Mouse (Mus musculus): ENCODE data around the gene Epb41. TPM values are rescaled to one million over a fixed set of nuclear protein-coding genes. Genes with fewer than 3 reads are reported as not detected.

Gene Epb41
- polyA plus RNA-seq, 1 experiment from 2014 or later = 55.7 TPM

DNA sequence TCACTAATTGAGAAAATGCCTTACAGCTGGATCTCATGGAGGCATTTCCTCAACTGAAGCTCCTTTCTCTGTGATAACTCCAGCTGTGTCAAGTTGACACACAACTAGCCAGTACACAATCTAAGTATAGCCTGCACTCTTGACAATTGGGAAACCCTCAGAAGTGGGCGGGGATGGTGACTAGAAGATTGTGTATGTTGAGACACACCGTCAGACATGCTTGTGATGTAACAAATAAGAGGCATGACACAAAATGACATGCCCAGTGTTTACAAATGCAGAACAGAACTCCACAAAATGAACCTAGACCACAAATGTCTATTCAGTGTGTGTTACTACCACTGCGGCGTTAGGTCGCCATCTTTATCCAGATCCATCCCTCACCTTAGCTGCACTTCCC lies 178.0 kb downstream of the Epb41 start:
- H3K27me3 ChIP-seq (ENCODE audit: control insufficient read depth, insufficient read depth, low read length) = no peaks in the 10 kb centered on the region
- WGBS = 93% methylated on average over 5 of the region's 5 CpGs
- H3K36me3 ChIP-seq (ENCODE audit: control insufficient read depth, insufficient read depth, low read length) = peaks cover 42% of the 10 kb centered on the region
- no peak overlapping the region for H3K4me2 ChIP-seq (ENCODE audit: low read depth, low read length)
- H3K9ac ChIP-seq (ENCODE audit: low read length) = no peak overlapping the region
- H3K27ac ChIP-seq (ENCODE audit: low read length) = no peak overlapping the region
- no peaks in the 10 kb centered on the region for H3K4me1 ChIP-seq (ENCODE audit: control insufficient read depth, insufficient read depth, low read length)
- no peaks in the 10 kb centered on the region for H3K9me3 ChIP-seq (replicated peaks; ENCODE audit: control insufficient read depth, low read length)
- no peak for ATAC-seq (ENCODE audit: insufficient read depth, low FRiP score)
- H3K4me3 ChIP-seq (replicated peaks; ENCODE audit: low read length) = no peak overlapping the region

DNA sequence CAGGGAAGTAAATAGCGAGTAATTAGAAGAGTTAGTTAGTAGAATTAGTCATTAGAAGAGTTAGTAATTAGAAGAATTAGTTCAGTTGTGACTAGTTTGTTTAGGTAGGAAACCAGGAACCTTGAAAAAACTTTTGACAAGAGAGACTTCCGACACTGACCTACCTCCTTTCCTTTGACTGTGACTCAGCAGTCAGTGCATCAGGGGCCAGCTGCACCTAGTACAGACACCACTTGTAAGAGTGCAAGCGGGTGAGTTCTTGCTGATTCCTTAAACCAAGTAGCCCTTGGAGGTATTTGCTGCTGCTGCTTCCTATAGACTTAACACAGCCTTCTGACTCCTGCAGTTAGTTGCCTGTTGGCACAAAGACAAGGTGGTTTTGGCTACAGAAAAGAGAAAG lies 184.4 kb downstream of the Epb41 start:
- Histone ChIP-seq H3K9ac (ENCODE audit: low read length) (no peak overlapping the region), H3K27ac (ENCODE audit: low read length) (no peak overlapping the region), H3K4me1 (ENCODE audit: control insufficient read depth, insufficient read depth, low read length) (no peaks in the 10 kb centered on the region), H3K36me3 (ENCODE audit: control insufficient read depth, insufficient read depth, low read length) (peaks cover 9% of the 10 kb centered on the region; the same call in 1 of the 2 replicates), H3K4me3 (replicated peaks; ENCODE audit: low read length) (no peak overlapping the region), H3K9me3 (replicated peaks; ENCODE audit: control insufficient read depth, low read length) (no peaks in the 10 kb centered on the region), H3K4me2 (ENCODE audit: low read depth, low read length) (no peak overlapping the region), H3K27me3 (ENCODE audit: control insufficient read depth, insufficient read depth, low read length) (no peaks in the 10 kb centered on the region)
- WGBS = 92% methylated on average over 3 of the region's 3 CpGs
- ATAC-seq (ENCODE audit: insufficient read depth, low FRiP score) = no peak

DNA sequence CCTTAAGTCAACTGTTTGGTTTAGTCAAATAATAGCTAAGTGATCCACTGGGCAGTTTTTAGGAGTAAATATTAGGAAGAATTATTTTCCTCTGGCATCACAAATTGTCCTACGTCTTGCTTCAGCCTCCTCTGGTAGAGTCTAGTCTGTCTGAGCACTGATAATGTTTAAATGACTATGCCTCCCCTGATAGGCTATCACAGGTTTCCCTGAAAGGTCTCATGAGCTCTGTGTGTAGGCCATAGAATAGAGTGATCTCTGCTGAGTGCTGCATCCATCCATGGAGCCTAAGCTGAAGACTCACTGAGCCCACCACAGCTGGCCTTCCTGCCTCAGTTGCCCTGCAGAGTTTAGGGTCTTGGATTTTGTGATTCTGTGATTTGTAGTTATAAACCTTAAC lies 186.6 kb downstream of the Epb41 start:
- H3K4me1 ChIP-seq (ENCODE audit: control insufficient read depth, insufficient read depth, low read length) = peaks cover 4% of the 10 kb centered on the region

DNA sequence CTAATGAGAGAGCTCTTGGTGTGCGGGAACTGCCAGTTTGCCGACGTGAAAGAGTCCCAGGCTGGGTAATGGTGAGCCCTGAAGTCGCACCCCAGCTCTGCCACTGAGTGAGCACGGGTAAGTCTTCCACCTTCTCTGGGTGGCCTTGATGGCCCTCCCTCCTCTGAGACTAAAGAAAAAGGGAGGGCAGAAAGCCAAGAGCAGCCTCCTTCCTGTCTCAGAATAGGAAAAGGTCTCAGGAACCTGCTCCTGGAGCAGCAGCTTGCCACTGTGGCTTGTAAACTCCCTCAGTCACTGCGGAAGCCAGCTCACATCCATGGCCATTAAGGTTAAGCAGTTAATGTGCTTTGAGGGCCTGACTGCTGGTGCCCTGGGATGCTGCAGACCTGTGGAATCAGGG lies 189.7 kb downstream of the Epb41 start:
- Histone ChIP-seq H3K36me3 (ENCODE audit: control insufficient read depth, insufficient read depth, low read length) (0 out of 2 replicates have a peak, but pooled peaks cover 4% of the 10 kb centered on the region), H3K4me3 (replicated peaks; ENCODE audit: low read length) (no peak overlapping the region), H3K27me3 (ENCODE audit: control insufficient read depth, insufficient read depth, low read length) (no peaks in the 10 kb centered on the region), H3K27ac (ENCODE audit: low read length) (no peak overlapping the region), H3K4me2 (ENCODE audit: low read depth, low read length) (no peak overlapping the region), H3K4me1 (ENCODE audit: control insufficient read depth, insufficient read depth, low read length) (peaks cover 7% of the 10 kb centered on the region), H3K9ac (ENCODE audit: low read length) (no peak overlapping the region), H3K9me3 (replicated peaks; ENCODE audit: control insufficient read depth, low read length) (no peaks in the 10 kb centered on the region)
- WGBS = 82% methylated on average over 6 of the region's 6 CpGs
- no peak for ATAC-seq (ENCODE audit: insufficient read depth, low FRiP score)

More for the DNA sequence above, 186.6 kb downstream of the Epb41 start:
- Histone ChIP-seq H3K9ac (ENCODE audit: low read length) (no peak overlapping the region), H3K4me2 (ENCODE audit: low read depth, low read length) (no peak overlapping the region), H3K9me3 (replicated peaks; ENCODE audit: control insufficient read depth, low read length) (no peaks in the 10 kb centered on the region), H3K36me3 (ENCODE audit: control insufficient read depth, insufficient read depth, low read length) (0 out of 2 replicates have a peak, but pooled peaks cover 8% of the 10 kb centered on the region), H3K27ac (ENCODE audit: low read length) (no peak overlapping the region), H3K27me3 (ENCODE audit: control insufficient read depth, insufficient read depth, low read length) (no peaks in the 10 kb centered on the region), H3K4me3 (replicated peaks; ENCODE audit: low read length) (no peak overlapping the region)
- no peak for ATAC-seq (ENCODE audit: insufficient read depth, low FRiP score)
- WGBS = 73% methylated on average over 1 of the region's 1 CpGs

DNA sequence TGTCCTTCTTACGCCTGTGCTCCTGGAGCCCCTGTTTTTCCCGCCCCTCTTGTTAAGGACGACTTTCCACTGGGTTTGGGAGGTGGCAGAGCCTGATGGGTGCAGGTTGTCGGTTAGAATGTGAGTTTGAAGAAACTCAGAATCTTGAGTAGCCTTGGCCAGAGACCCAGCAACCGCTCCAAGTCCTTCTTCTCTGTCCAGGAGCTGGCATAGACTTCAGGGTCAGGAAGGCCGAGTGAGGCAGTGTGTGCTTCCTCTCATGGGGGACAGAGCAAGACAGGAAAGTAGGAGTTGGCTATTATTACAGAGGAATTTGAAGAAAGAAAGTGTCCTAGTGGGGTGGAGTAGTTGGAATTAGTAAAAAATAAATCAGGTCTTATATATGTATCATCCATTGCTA lies 191.6 kb downstream of the Epb41 start:
- no peak overlapping the region for H3K4me2 ChIP-seq (ENCODE audit: low read depth, low read length)
- H3K36me3 ChIP-seq (ENCODE audit: control insufficient read depth, insufficient read depth, low read length) = 0 out of 2 replicates have a peak, but pooled peaks cover 4% of the 10 kb centered on the region
- H3K27me3 ChIP-seq (ENCODE audit: control insufficient read depth, insufficient read depth, low read length) = no peaks in the 10 kb centered on the region
- peaks cover 19% of the 10 kb centered on the region for H3K4me1 ChIP-seq (ENCODE audit: control insufficient read depth, insufficient read depth, low read length)
- no peak overlapping the region for H3K4me3 ChIP-seq (replicated peaks; ENCODE audit: low read length)
- WGBS = 72% methylated on average over 6 of the region's 6 CpGs
- no peak overlapping the region for H3K9ac ChIP-seq (ENCODE audit: low read length)
- no peak overlapping the region for H3K27ac ChIP-seq (ENCODE audit: low read length)
- no peak for ATAC-seq (ENCODE audit: insufficient read depth, low FRiP score)
- H3K9me3 ChIP-seq (replicated peaks; ENCODE audit: control insufficient read depth, low read length) = no peaks in the 10 kb centered on the region

DNA sequence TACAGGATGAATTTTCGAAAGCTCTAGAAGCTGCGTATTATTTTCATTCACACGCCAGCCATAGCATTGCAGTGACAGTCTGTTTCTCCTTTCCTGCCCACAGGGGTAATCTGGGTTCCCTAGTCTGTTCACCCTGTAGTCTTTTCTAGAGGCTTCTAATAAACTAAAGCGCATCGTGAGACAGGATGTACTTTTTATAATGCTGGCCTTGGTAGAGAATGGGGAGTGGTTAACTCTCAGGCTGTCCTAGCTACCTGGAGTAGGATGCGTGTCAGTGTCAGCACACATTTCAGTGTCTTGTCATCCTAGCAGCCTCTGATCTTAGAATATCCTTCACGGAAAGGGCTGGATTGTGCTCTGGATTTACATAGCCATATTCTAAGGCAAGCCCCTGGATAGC lies 193.8 kb downstream of the Epb41 start:
- ATAC-seq (ENCODE audit: insufficient read depth, low FRiP score) = no peak
- Histone ChIP-seq H3K4me1 (ENCODE audit: control insufficient read depth, insufficient read depth, low read length) (peaks cover 37% of the 10 kb centered on the region), H3K9me3 (replicated peaks; ENCODE audit: control insufficient read depth, low read length) (no peaks in the 10 kb centered on the region), H3K4me2 (ENCODE audit: low read depth, low read length) (no peak overlapping the region), H3K36me3 (ENCODE audit: control insufficient read depth, insufficient read depth, low read length) (0 out of 2 replicates have a peak, but pooled peaks cover 4% of the 10 kb centered on the region), H3K4me3 (replicated peaks; ENCODE audit: low read length) (no peak overlapping the region), H3K27me3 (ENCODE audit: control insufficient read depth, insufficient read depth, low read length) (no peaks in the 10 kb centered on the region), H3K27ac (ENCODE audit: low read length) (no peak overlapping the region), H3K9ac (ENCODE audit: low read length) (no peak overlapping the region)
- 74% methylated on average over 7 of the region's 7 CpGs for WGBS

DNA sequence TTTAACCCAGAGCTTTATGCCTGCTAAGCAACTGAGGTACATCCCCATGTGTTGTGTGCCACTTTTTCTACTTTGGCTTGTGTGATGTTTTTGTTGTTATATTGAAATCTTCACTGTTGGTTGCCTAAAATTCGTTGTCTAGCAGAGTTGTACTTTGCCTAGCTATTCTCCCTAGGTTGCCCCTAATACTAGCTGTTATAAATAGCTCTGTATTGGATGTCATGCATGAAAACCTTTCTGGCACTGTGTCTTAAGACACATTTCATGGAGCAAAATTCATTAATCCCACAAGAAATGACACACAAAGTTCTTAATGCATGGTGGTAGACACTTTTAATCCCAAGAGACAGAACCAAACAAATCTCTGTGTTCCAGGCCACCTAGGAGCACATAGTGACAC lies 195.4 kb downstream of the Epb41 start:
- Histone ChIP-seq H3K4me3 (replicated peaks; ENCODE audit: low read length) (no peak overlapping the region), H3K4me2 (ENCODE audit: low read depth, low read length) (no peak overlapping the region), H3K9me3 (replicated peaks; ENCODE audit: control insufficient read depth, low read length) (no peaks in the 10 kb centered on the region), H3K27ac (ENCODE audit: low read length) (no peak overlapping the region), H3K27me3 (ENCODE audit: control insufficient read depth, insufficient read depth, low read length) (no peaks in the 10 kb centered on the region), H3K4me1 (ENCODE audit: control insufficient read depth, insufficient read depth, low read length) (peaks cover 47% of the 10 kb centered on the region), H3K9ac (ENCODE audit: low read length) (no peak overlapping the region), H3K36me3 (ENCODE audit: control insufficient read depth, insufficient read depth, low read length) (no peaks in the 10 kb centered on the region)
- no peak for ATAC-seq (ENCODE audit: insufficient read depth, low FRiP score)
- 75% methylated on average over 1 of the region's 1 CpGs for WGBS

DNA sequence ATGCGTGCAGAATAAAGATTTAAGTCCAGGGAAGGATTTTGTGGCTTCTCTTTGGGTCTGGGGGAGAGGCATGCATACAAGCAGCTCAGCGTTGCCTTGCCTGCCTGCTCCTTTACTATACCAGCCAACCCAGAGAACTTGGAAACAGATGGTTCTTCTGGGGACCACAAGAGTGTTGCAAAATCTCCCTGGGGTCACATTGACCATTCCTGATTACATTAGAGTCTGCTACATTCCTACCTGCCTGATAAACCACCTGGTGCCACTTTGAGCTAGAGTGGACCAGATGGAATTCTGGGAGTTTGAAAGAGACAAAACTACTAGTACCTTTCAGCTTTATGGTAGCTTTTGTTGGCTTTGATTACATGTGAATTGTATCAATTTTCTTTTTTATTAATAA lies 198.3 kb downstream of the Epb41 start:
- no peaks in the 10 kb centered on the region for H3K27me3 ChIP-seq (ENCODE audit: control insufficient read depth, insufficient read depth, low read length)
- peaks cover 50% of the 10 kb centered on the region for H3K4me1 ChIP-seq (ENCODE audit: control insufficient read depth, insufficient read depth, low read length)
- 34% methylated on average over 2 of the region's 2 CpGs for WGBS
- ATAC-seq (ENCODE audit: insufficient read depth, low FRiP score) = no peak
- 0 out of 2 replicates have a peak overlapping the region, but pooled peaks have one; percentile 92 for H3K4me2 ChIP-seq (ENCODE audit: low read depth, low read length)
- no peaks in the 10 kb centered on the region for H3K9me3 ChIP-seq (replicated peaks; ENCODE audit: control insufficient read depth, low read length)
- no peaks in the 10 kb centered on the region for H3K36me3 ChIP-seq (ENCODE audit: control insufficient read depth, insufficient read depth, low read length)
- H3K9ac ChIP-seq (ENCODE audit: low read length) = no peak overlapping the region
- H3K4me3 ChIP-seq (replicated peaks; ENCODE audit: low read length) = 0 out of 2 replicates have a peak overlapping the region, but pooled peaks have one; percentile 10
- H3K27ac ChIP-seq (ENCODE audit: low read length) = no peak overlapping the region

DNA sequence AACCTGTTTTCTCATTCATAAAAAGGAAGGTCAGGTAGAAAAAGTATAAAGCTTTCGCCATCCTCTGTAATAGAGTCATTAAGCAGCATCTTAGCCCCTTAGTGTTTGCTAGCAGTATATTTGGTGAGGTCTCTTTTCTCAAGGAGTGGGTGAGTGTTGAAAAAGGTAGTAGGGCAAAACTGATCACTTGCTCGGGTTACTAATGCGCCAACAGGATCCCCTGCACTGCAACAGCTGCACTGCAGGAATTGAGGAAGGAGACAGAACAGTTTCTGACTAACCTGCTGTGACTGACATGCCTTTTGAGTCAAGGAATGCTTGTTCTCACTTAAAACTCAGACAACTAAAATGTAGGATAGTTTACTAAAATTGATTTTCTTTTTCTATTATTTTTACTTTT lies 199.9 kb downstream of the Epb41 start:
- H3K36me3 ChIP-seq (ENCODE audit: control insufficient read depth, insufficient read depth, low read length) = no peaks in the 10 kb centered on the region
- no peak overlapping the region for H3K27ac ChIP-seq (ENCODE audit: low read length)
- peaks cover 52% of the 10 kb centered on the region for H3K4me1 ChIP-seq (ENCODE audit: control insufficient read depth, insufficient read depth, low read length)
- no peak for ATAC-seq (ENCODE audit: insufficient read depth, low FRiP score)
- peak overlapping the region; percentile 92 for H3K4me2 ChIP-seq (ENCODE audit: low read depth, low read length)
- 30% methylated on average over 3 of the region's 3 CpGs for WGBS
- no peaks in the 10 kb centered on the region for H3K9me3 ChIP-seq (replicated peaks; ENCODE audit: control insufficient read depth, low read length)
- H3K4me3 ChIP-seq (replicated peaks; ENCODE audit: low read length) = peak overlapping the region; percentile 99
- H3K27me3 ChIP-seq (ENCODE audit: control insufficient read depth, insufficient read depth, low read length) = no peaks in the 10 kb centered on the region
- peak overlapping the region; percentile 100 for H3K9ac ChIP-seq (ENCODE audit: low read length)
